Mouse (Mus musculus) limb, embryonic 10.5 days (tissue): ENCODE measurements around the gene Rab24. TPM values are rescaled to one million over a fixed set of nuclear protein-coding genes. Genes with fewer than 3 reads are reported as not detected.
A peak's percentile ranks its signal among the peaks of the same experiment; 100 is the strongest.

ENCODE experiments used
- DNase-seq: peaks from one replicate; pipeline ENCODE4 v3.0.0-alpha.2; 2017; ENCODE audit warnings: low spot score
- H3K27ac ChIP-seq: fragments of 300-500 bp; sonication (generic); 2 replicates; pipeline ENCODE4 v1.5.1; 2016; ENCODE audit warnings: mild to moderate bottlenecking
- H3K27me3 ChIP-seq: fragments of 300-500 bp; sonication (generic); 2 replicates; pipeline ENCODE4 v1.6.1; 2016; ENCODE audit warnings: low read depth, mild to moderate bottlenecking; ENCODE audit not compliant: poor library complexity, severe bottlenecking
- H3K36me3 ChIP-seq: fragments of 300-500 bp; sonication (generic); 2 replicates; pipeline ENCODE4 v1.6.1; 2016; ENCODE audit warnings: mild to moderate bottlenecking, moderate library complexity
- H3K4me1 ChIP-seq: fragments of 300-500 bp; sonication (generic); 2 replicates; pipeline ENCODE4 v1.6.1; 2016
- H3K4me3 ChIP-seq: fragments of 300-500 bp; sonication (generic); 2 replicates; pipeline ENCODE4 v1.5.1; 2016; ENCODE audit warnings: mild to moderate bottlenecking, moderate library complexity
- H3K9me3 ChIP-seq: fragments of 300-500 bp; sonication (generic); replicated peaks from 2 replicates; pipeline ENCODE4 v1.6.1; 2016; ENCODE audit warnings: mild to moderate bottlenecking
- WGBS: fragments of 180-500 bp; shearing (Covaris S2); methylation state at CpG from one replicate; pipeline ENCODE4 v1.1.7; 2016; 5-methylcytosine and 5-hydroxymethylcytosine counted together
- polyA plus RNA-seq: library from polyadenylated mRNA; unstranded; fragments of >200 nt; fragmentation: Nextera tagmentation; extraction: Ambion mirVana; gene quantifications from 2 replicates; pipeline ENCODE4 v1.2.1, GENCODE M21; 2016

Rab24 gene
- polyA plus RNA-seq, 1 experiment from 2014 or later: 85.8 TPM

DNA sequence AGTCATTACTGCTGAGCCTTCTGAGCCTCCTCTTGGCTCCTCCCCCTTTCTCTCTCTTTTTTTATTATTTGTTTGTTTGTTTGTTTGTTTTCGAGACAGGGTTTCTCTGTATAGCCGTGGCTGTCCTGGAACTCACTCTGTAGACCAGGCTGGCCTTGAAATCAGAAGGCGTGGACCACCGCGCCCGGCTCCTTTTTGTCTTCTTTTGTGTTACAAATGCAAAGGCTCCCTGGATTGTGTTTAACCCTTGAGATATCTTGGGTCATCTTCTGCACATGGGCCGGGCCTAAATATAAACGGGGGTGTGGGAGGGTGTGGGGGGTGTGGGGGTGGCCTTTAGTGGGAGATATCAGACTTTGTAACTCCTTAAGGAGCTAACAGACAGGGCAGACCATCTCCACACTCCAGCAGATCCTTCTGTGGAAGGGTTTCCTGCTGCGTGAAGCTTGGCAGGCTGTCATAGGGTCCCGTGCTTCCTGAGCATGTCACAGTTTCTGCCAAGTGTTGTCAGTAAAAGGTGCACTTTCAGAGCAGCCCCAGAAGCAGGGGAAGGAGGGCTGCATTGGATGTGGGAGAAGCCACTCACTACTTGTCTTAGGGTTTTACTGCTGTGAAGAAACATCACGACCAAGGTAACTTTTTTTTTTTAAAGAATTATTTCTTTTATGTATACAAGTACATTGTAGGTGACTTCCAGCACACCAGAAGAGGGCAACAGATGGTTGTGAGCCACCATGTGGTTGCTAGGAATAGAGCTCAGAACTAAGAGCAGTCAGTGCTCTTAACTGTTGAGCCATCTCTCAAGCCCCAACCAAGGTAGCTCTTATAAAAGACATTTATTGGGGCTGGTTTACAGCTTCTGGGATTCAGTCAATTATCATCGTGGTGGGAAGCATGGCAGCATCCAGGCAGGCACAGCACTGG lies 16.6 kb upstream of the Rab24 start:
- H3K27ac ChIP-seq: no peak overlapping the region
- H3K9me3 ChIP-seq: no peaks in the 10 kb centered on the region
- peaks cover 4% of the 10 kb centered on the region; the same call in 1 of the 2 replicates for H3K4me1 ChIP-seq
- H3K27me3 ChIP-seq: no peaks in the 10 kb centered on the region
- H3K36me3 ChIP-seq: peaks cover under 1% of the 10 kb centered on the region; the same call in 1 of the 2 replicates
- H3K4me3 ChIP-seq: no peak overlapping the region
- WGBS: 72% methylated on average over 12 of the region's 12 CpGs
- DNase-seq: no peak

DNA sequence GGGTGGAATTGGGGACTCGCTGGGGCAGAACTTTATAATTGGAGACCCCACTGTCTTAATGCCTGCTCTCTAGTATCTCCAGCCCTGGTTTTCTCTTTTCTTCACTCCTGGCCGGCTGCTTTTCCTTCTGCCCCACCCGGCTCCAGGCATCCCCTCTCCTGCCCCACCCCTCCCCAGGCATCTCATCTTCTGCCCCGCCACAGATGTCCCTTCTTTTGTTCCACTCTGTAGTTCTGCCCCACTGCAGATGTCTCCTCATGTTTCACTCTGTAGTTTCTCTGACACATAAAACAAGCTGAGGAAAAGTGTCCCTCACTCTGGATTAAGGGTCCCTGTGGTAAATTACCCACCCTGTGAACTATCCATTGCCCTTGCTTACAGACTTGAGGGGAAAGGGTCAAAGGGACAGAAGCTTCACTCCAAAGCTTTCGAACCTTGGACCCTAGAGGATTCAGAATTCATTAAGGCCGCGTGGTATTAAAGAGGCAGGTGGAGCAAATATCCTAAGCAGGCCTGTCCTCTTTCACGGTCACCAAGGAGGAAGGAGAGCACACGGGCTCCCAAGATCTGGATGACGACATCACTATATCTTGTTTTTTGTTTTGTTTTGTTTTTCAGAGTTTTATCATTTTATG lies 15.7 kb upstream of the Rab24 start:
- DNase-seq: no peak
- Histone ChIP-seq H3K27me3 (no peaks in the 10 kb centered on the region), H3K9me3 (no peaks in the 10 kb centered on the region), H3K36me3 (no peaks in the 10 kb centered on the region), H3K4me3 (no peak overlapping the region), H3K4me1 (peaks cover under 1% of the 10 kb centered on the region; the same call in 1 of the 2 replicates), H3K27ac (no peak overlapping the region)
- 67% methylated on average over 10 of the region's 10 CpGs for WGBS

DNA sequence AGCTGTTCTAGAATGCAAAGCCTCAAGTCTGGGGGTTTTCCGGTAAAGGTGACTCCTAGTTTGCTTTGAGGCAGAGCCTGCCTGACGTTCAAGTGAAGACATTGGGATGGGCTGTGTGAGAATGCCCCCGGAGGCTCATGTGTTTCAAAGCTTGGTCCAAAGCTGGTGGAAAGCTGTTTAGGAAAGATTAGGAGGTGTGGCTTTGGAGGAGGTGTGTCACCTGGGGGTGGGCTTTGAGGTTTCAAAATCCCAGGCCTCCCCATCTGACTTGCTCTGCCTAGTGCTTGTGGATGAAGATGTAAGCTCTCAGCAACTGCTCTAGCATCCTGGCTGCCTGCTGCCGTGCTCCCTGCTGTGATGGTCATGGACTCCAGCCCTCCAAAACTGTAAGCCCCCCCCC lies 14.0 kb upstream of the Rab24 start:
- Histone ChIP-seq H3K27me3 (no peaks in the 10 kb centered on the region), H3K4me1 (peaks cover 6% of the 10 kb centered on the region), H3K4me3 (no peak overlapping the region), H3K27ac (no peak overlapping the region), H3K9me3 (no peaks in the 10 kb centered on the region), H3K36me3 (no peaks in the 10 kb centered on the region)
- WGBS: 85% methylated on average over 4 of the region's 4 CpGs
- no peak for DNase-seq

DNA sequence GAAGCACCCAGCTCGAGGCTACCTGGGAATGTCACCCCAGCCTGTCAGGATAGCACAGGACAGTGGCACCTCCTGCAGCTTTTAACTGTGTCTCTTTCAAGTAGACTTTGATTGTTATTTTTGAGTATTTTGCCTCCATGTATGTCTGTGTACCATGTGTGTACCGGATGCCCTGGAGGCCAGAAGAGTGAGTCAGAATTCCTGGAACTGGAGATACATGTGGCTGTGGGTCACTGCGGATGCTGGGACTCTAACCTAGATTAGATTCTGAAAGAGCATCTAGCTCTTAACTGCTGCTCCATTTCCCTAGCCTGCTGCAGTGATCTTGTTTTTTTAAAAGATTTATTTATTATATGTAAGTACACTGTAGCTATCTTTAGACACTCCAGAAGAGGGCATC lies 10.6 kb upstream of the Rab24 start:
- Histone ChIP-seq H3K4me1 (peaks cover 34% of the 10 kb centered on the region), H3K4me3 (no peak overlapping the region), H3K27me3 (peaks cover 5% of the 10 kb centered on the region; the same call in 1 of the 2 replicates), H3K9me3 (no peaks in the 10 kb centered on the region), H3K36me3 (no peaks in the 10 kb centered on the region), H3K27ac (no peak overlapping the region)
- WGBS: 89% methylated on average over 3 of the region's 3 CpGs
- no peak for DNase-seq

DNA sequence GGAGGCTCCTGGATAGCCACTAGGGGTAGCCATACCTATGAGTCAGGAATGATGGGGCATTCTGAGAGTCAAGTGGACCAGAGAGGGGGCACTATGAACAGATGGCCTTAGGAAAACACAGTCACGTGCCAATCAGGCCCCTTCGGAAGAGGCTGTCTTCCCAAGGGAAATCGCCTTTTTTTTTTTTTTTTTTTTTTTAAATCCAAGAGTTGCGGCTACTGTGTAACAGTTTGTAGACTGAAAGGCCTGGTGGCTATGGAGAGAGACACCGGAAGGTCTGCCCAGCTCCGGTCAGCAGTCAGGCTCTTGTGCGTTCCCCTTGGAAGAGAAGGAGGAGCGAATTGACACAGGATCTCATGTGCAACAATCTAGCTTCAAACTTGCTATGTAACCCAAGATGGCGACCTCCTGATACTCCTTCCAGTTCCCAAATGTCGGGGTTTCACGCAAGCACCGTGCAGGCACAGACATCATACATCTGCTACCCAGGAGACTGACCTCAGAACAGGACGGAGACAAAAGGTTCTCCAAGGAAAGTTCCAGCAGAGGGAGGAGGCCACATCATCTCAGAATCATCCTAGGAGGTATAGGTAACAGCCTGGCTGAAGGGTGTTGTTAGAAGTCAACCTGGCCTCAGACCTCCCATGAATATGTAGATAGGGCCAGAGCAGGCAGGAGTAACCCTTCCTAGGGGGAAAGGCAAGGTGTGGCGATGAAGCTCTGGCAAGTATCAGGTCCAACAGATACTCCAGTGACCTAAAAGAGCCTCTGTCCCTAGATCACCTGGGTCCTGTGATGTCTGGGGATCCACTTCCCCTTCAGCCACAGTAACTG lies 9.0 kb upstream of the Rab24 start:
- Histone ChIP-seq H3K27me3 (peaks cover 5% of the 10 kb centered on the region; the same call in 1 of the 2 replicates), H3K4me3 (peak overlapping the region; percentile 76), H3K9me3 (no peaks in the 10 kb centered on the region), H3K27ac (peak overlapping the region; percentile 97), H3K36me3 (peaks cover 11% of the 10 kb centered on the region), H3K4me1 (peaks cover 34% of the 10 kb centered on the region)
- DNase-seq: no peak
- WGBS: 45% methylated on average over 14 of the region's 14 CpGs

DNA sequence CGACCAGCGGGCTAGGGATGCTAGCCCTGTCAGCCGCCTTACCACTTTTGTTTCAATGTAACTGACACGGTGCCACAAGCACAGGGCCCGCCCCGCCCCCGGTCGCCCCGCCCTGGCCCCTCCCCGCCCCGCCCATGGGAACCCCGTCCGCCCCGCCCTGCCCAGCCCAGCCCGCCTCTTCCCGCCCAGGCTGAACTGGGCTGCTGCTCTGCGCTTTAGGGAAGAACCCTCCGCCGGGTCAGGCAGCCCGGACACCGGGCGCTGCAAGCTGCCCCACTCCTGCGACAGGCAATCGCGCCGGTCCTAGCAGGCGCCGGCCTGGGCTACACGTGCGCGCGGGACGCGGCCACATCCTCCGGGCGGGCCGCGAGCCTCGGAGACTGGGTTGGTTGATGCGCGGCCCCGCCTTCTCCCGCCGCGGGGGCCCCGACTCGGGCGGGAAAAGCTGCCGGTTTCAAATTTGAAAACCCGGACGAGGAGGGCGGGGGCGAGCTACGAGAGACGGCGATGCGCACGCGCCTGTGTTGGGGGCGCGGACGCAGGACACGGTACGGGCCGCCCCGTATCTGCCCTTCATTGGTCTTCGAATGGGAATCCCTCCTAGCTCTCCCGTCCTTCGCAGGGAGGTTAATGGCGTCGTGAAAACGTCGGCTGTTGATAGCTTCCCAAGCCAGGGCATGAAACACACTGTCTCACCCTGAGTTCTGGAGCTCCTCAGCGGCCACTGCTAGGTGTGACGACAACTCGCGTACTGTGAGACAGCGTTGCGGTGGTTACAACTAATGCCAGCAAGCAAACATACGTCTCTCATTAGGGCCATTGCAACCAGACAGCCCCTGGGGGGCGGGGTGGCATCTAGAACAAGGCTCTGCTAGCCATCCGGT lies 8.2 kb upstream of the Rab24 start, which contains the start of gene Mxd3:
Gene Mxd3 (minus strand): TSS at position 141 of the 884 bp plus-strand sequence.
- Histone ChIP-seq H3K27me3 (peaks cover 5% of the 10 kb centered on the region; the same call in 1 of the 2 replicates), H3K27ac (peak within 1 kb of the TSS; percentile 97), H3K9me3 (no peaks in the 10 kb centered on the region), H3K36me3 (peaks cover 20% of the 10 kb centered on the region), H3K4me1 (peaks cover 37% of the 10 kb centered on the region), H3K4me3 (peak within 1 kb of the TSS; percentile 76)
- under 1% methylated on average over 81 of the region's 82 CpGs for WGBS
- peak; percentile 95 for DNase-seq

DNA sequence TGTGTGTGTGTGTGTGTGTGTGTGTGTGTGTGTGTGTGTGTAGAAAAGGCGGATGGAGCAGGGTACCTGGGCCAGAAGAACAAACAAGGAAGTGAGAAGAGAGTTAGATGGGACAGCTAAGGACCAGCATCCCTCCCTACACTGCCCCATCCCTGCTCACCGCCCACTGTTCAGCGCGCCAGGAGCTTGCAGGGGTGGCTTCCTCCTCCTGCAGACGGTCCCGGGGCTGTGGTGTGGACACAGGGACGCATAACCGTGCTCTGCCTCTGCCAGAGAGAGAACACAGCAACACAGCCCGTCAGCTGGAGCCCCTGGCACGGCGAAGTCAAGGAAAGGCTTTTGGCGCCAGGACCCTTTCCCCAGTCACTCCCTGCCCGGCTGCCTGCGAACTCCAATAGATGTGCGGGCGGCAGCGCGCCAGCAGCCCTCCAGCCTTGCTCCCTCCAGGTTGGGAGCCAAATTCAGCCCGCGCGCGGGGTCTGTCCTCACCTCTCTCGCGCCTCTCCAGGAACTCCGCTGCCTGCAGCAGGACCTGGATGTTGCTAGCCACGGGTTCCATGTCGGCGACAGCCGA lies 7.5 kb upstream of the Rab24 start:
- no peak for DNase-seq
- H3K4me1 ChIP-seq: peaks cover 37% of the 10 kb centered on the region
- H3K4me3 ChIP-seq: peak overlapping the region; percentile 76
- H3K27me3 ChIP-seq: peaks cover 5% of the 10 kb centered on the region; the same call in 1 of the 2 replicates
- H3K27ac ChIP-seq: peak overlapping the region; percentile 97
- H3K9me3 ChIP-seq: no peaks in the 10 kb centered on the region
- WGBS: under 1% methylated on average over 28 of the region's 29 CpGs
- peaks cover 26% of the 10 kb centered on the region for H3K36me3 ChIP-seq

DNA sequence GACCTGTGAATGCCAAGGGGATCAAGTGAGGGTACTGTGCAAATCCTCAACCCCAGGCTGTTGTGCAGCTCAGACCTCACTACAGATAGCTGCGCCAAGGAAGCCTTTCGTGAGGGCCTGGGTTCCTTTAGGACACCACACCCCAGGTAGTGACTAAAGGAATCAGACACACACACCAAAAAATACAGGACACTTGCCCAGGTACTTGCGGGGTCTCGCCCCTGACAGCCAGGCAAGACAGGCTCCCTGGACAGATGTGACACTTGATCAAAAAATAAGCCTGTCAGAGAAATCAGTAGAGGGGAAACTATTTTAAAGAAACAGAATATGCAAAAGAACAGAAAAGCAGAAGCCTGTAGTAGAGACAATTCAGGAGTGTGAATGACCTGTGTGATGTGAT lies 6.9 kb upstream of the Rab24 start:
- peaks cover 37% of the 10 kb centered on the region for H3K4me1 ChIP-seq
- peak overlapping the region; percentile 76 for H3K4me3 ChIP-seq
- WGBS: 86% methylated on average over 4 of the region's 4 CpGs
- no peak for DNase-seq
- H3K9me3 ChIP-seq: no peaks in the 10 kb centered on the region
- peaks cover 5% of the 10 kb centered on the region; the same call in 1 of the 2 replicates for H3K27me3 ChIP-seq
- H3K27ac ChIP-seq: 0 out of 2 replicates have a peak overlapping the region, but pooled peaks have one; percentile 97
- peaks cover 32% of the 10 kb centered on the region for H3K36me3 ChIP-seq

DNA sequence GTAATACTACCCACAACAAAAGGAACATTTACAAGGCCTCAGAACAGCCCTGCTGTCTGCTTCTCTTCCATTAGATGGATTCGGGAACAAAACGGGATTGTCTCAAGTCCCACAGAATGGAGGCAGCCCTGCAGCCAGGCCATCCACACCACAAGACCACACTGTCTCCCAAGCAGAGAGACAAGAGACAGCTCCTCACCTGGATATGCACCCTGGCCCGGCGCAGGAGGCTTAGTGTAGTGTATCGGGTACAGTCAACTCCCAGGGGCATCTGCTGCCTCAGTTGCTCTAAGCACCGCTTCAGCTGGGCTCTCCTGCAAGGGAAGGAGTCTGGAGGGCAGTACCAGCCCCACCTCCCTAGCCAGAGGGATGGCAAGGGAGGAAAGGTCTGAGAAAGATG lies 6.4 kb upstream of the Rab24 start:
- no peak for DNase-seq
- Histone ChIP-seq H3K36me3 (peaks cover 36% of the 10 kb centered on the region), H3K4me3 (peak overlapping the region; percentile 76), H3K27me3 (peaks cover 5% of the 10 kb centered on the region; the same call in 1 of the 2 replicates), H3K4me1 (peaks cover 41% of the 10 kb centered on the region), H3K9me3 (no peaks in the 10 kb centered on the region), H3K27ac (peak overlapping the region; percentile 28; the same call in 1 of the 2 replicates)
- 81% methylated on average over 6 of the region's 6 CpGs for WGBS

DNA sequence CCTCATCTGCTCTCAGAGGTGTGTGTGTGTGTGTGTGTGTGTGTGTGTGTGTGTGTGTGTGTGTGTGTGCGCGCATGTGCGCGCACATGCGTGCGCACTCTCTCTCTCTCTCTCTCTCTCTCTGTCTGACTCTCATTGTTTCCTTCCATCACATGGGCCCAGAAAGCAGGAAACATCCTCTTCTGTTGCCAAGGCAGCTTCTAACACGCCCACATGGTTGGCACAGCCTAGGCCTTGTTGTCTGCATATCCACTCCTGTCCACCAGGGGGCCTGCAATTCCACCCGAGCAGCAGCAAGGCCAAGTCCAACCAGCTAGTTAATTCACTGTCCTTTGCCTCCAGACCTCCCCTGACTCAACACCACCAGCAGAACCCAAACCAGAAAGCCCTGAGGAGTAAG lies 5.9 kb upstream of the Rab24 start:
- peak overlapping the region; percentile 6; the same call in 1 of the 2 replicates for H3K27ac ChIP-seq
- 39% methylated on average over 8 of the region's 8 CpGs for WGBS
- peak; percentile 86 for DNase-seq
- H3K4me1 ChIP-seq: peaks cover 46% of the 10 kb centered on the region
- H3K4me3 ChIP-seq: peak overlapping the region; percentile 76
- peaks cover 40% of the 10 kb centered on the region for H3K36me3 ChIP-seq
- H3K9me3 ChIP-seq: no peaks in the 10 kb centered on the region
- peaks cover 5% of the 10 kb centered on the region; the same call in 1 of the 2 replicates for H3K27me3 ChIP-seq

DNA sequence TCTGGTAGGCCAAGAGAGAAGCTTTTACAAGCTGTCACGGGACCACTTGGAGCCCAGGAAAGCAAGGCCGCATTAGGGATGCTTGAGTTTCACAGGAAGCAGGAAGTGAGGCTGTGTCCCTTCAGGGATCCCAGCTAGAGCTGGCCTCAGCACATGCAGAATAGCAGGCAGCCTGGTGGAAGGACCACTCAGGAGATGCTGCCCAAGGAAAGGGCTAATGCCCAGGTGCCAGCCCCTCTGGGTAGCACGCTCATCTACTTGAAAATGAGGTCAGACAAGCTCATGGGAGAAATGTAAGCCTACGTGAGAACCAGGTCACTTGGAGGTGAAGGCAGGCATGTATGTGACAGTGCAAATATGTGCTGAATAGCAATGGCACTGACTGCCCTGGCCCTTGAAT lies 5.4 kb upstream of the Rab24 start:
- Histone ChIP-seq H3K27ac (no peak overlapping the region), H3K4me1 (peaks cover 49% of the 10 kb centered on the region)

More for the DNA sequence above, 5.4 kb upstream of the Rab24 start:
- Histone ChIP-seq H3K36me3 (peaks cover 40% of the 10 kb centered on the region), H3K9me3 (no peaks in the 10 kb centered on the region), H3K4me3 (no peak overlapping the region), H3K27me3 (peaks cover 5% of the 10 kb centered on the region; the same call in 1 of the 2 replicates)
- DNase-seq: no peak
- WGBS: 64% methylated on average over 4 of the region's 4 CpGs
